16 mouse cellular contexts compared by ENCODE assay signal in genomic region chr11:120959564-120959963, GRCm38 (mm10). TPM values are rescaled to one million over a fixed set of nuclear protein-coding genes. Genes with fewer than 3 reads are reported as not detected.
DNase-seq lines count a peak whose midpoint lies in the region; ATAC-seq and TF ChIP-seq lines count a peak whose summit lies in the region.
"Had no signal": no experiment of that assay in that cellular context is flagged by ENCODE, and none has a peak within 500 bp of the region (broad histone marks: within the 10 kb centered on the region; RNA-seq: fewer than 3 reads in every experiment).

No protein-coding gene starts in this region.

- peaks cover 33 to 56% of the 10 kb centered on the region in 2 experiments for H3K4me1 ChIP-seq in heart, embryonic 14.5 days (ENCODE audit: control insufficient read depth in 2 of 2, insufficient read depth in 2 of 2, low read length in 2 of 2)
- H3K4me1 ChIP-seq in midbrain, embryonic 14.5 days (ENCODE audit: control insufficient read depth, insufficient read depth, low read length) = no peaks in the 10 kb centered on the region
- 0 out of 2 replicates have a peak, but pooled peaks cover 2% of the 10 kb centered on the region for H3K4me1 ChIP-seq in midbrain, embryonic 13.5 days (replicated peaks)
- H3K4me1 ChIP-seq in liver, embryonic 15.5 days (replicated peaks) = peaks cover 45% of the 10 kb centered on the region
- H3K4me1 ChIP-seq in kidney, adult 2 months (ENCODE audit: control insufficient read depth, insufficient read depth, low read length) = peaks cover 2% of the 10 kb centered on the region; the same call in 1 of the 2 replicates

- H3K9ac ChIP-seq in heart, embryonic 14.5 days (ENCODE audit: low read length) = no peak overlapping the region
- H3K9ac ChIP-seq in midbrain, embryonic 14.5 days (replicated peaks; ENCODE audit: low read length) = no peak overlapping the region
- no peak overlapping the region for H3K9ac ChIP-seq in midbrain, embryonic 13.5 days (replicated peaks)
- no peak overlapping the region for H3K9ac ChIP-seq in liver, embryonic 15.5 days
- H3K9ac ChIP-seq: limb, embryonic 15.5 days had no signal

- H3K4me3 ChIP-seq in heart, embryonic 14.5 days (ENCODE audit: control insufficient read depth in 1 of 2, insufficient read depth in 1 of 2, low read depth in 1 of 2, low read length in 2 of 2) = no peak overlapping the region
- H3K4me3 ChIP-seq in midbrain, embryonic 14.5 days (replicated peaks; ENCODE audit: low read depth, low read length) = no peak overlapping the region
- H3K4me3 ChIP-seq in midbrain, embryonic 13.5 days (replicated peaks) = no peak overlapping the region
- no peak overlapping the region for H3K4me3 ChIP-seq in liver, embryonic 15.5 days (replicated peaks)
- H3K4me3 ChIP-seq in kidney, adult 2 months (ENCODE audit: insufficient read depth, low read depth, low read length) = no peak overlapping the region
- H3K4me3 ChIP-seq: limb, embryonic 15.5 days had no signal

- TF ChIP-seq CTCF in kidney, adult 2 months (conservative IDR thresholded peaks at IDR 0.05; ENCODE audit: insufficient read depth, insufficient read length, low read depth, low read length) = no peak

- no peak for DNase-seq in heart, postnatal 36 days
- DNase-seq in midbrain, embryonic 14.5 days = no peak
- DNase-seq in adrenal gland, adult 2 months = no peak
- no peak for DNase-seq in kidney, adult 2 months
- DNase-seq: cerebellum, adult 11 months; gastrocnemius, postnatal 10 days; heart, postnatal 14 days; kidney, adult 9 months; kidney, postnatal 4 days; right cerebral cortex, postnatal 25 days had no signal

- no peak for TF ChIP-seq POLR2A in kidney, adult 2 months (IDR thresholded peaks at IDR 0.05; ENCODE audit: low read depth, low read length)

- peaks cover 99% of the 10 kb centered on the region for H3K36me3 ChIP-seq in heart, embryonic 14.5 days (ENCODE audit: control insufficient read depth, insufficient read depth, low read length)
- peaks cover 80% of the 10 kb centered on the region for H3K36me3 ChIP-seq in midbrain, embryonic 14.5 days (ENCODE audit: control insufficient read depth, insufficient read depth, low read length)
- peaks cover 94% of the 10 kb centered on the region for H3K36me3 ChIP-seq in midbrain, embryonic 13.5 days
- H3K36me3 ChIP-seq in liver, embryonic 15.5 days (replicated peaks) = peaks cover 99% of the 10 kb centered on the region
- H3K36me3 ChIP-seq in kidney, adult 2 months (ENCODE audit: control insufficient read depth, insufficient read depth, low read length) = peaks cover 7% of the 10 kb centered on the region

- H3K27ac ChIP-seq in heart, embryonic 14.5 days (replicated peaks in 1 of 2; ENCODE audit: control insufficient read depth in 1 of 2, insufficient read depth in 1 of 2, low read depth in 2 of 2, low read length in 2 of 2) = peak overlapping the region; percentile 35 to 66; a peak in 2 of 4 replicates
- H3K27ac ChIP-seq in midbrain, embryonic 14.5 days (replicated peaks; ENCODE audit: low read depth, low read length) = 0 out of 2 replicates have a peak overlapping the region, but pooled peaks have one; percentile 13
- H3K27ac ChIP-seq in midbrain, embryonic 13.5 days = no peak overlapping the region
- no peak overlapping the region; the same call in 1 of the 2 replicates for H3K27ac ChIP-seq in liver, embryonic 15.5 days (replicated peaks)
- no peak overlapping the region for H3K27ac ChIP-seq in kidney, adult 2 months (ENCODE audit: insufficient read depth, low read depth, low read length)

- no peak overlapping the region for H3K4me2 ChIP-seq in heart, embryonic 14.5 days (ENCODE audit: low read length)
- no peak overlapping the region for H3K4me2 ChIP-seq in midbrain, embryonic 14.5 days (ENCODE audit: low read length)
- no peak overlapping the region for H3K4me2 ChIP-seq in midbrain, embryonic 13.5 days (replicated peaks)
- no peak overlapping the region for H3K4me2 ChIP-seq in liver, embryonic 15.5 days
- H3K4me2 ChIP-seq: limb, embryonic 15.5 days had no signal

- H3K9me3 ChIP-seq in heart, embryonic 14.5 days (ENCODE audit: control insufficient read depth, low read length) = no peaks in the 10 kb centered on the region
- H3K9me3 ChIP-seq in midbrain, embryonic 14.5 days (ENCODE audit: control insufficient read depth, low read length) = no peaks in the 10 kb centered on the region
- H3K9me3 ChIP-seq in midbrain, embryonic 13.5 days = no peaks in the 10 kb centered on the region
- no peaks in the 10 kb centered on the region for H3K9me3 ChIP-seq in liver, embryonic 15.5 days (replicated peaks)
- H3K9me3 ChIP-seq: limb, embryonic 15.5 days had no signal

- H3K27me3 ChIP-seq in heart, embryonic 14.5 days (ENCODE audit: control insufficient read depth, insufficient read depth, low read length) = no peaks in the 10 kb centered on the region
- no peaks in the 10 kb centered on the region for H3K27me3 ChIP-seq in midbrain, embryonic 14.5 days (ENCODE audit: control insufficient read depth, insufficient read depth, low read length)
- no peaks in the 10 kb centered on the region for H3K27me3 ChIP-seq in midbrain, embryonic 13.5 days
- no peaks in the 10 kb centered on the region for H3K27me3 ChIP-seq in liver, embryonic 15.5 days
- H3K27me3 ChIP-seq in kidney, adult 2 months (replicated peaks; ENCODE audit: control insufficient read depth, insufficient read depth, low read length) = no peaks in the 10 kb centered on the region
- H3K27me3 ChIP-seq: limb, embryonic 15.5 days had no signal

- peak; percentile 13; the same call in 1 of the 2 replicates for ATAC-seq in heart, embryonic 14.5 days (ENCODE audit: insufficient number of reproducible peaks, insufficient read depth, low FRiP score, low read depth)
- ATAC-seq in midbrain, embryonic 14.5 days (ENCODE audit: low FRiP score, low TSS enrichment) = no peak
- no peak for ATAC-seq in midbrain, embryonic 13.5 days
- ATAC-seq in common myeloid progenitor, adult 5-6 weeks (replicated peaks; ENCODE audit: low read depth, poor library complexity, severe bottlenecking) = peak; percentile 59
- ATAC-seq in liver, embryonic 15.5 days (ENCODE audit: insufficient read depth) = 0 out of 2 replicates have a peak, but pooled peaks have one; percentile 14
- ATAC-seq: lung, postnatal 0 days had no signal

- 47% methylated on average over 3 of the region's 3 CpGs for WGBS in heart, embryonic 14.5 days
- 81% methylated on average over 3 of the region's 3 CpGs for WGBS in midbrain, embryonic 14.5 days
- 83% methylated on average over 3 of the region's 3 CpGs for WGBS in midbrain, embryonic 13.5 days
- WGBS in liver, embryonic 15.5 days (ENCODE audit: insufficient replicate concordance) = 40% methylated on average over 3 of the region's 3 CpGs
- WGBS in kidney, adult 2 months = 71% methylated on average over 3 of the region's 3 CpGs

- intact Hi-C loops in heart, postnatal 36 days (cut with DNase I) = no loop called here

RNA-seq across cellular contexts. Expression of gene Slc16a3, which starts 11.3 kb away (rescaled TPM):
- 82.5 and 111 TPM in 2 replicates for polyA plus RNA-seq in heart, embryonic 14.5 days (2014; fragmentation: Nextera tagmentation; extraction: Ambion mirVana)
- 1 to 10 TPM; 1.3 to 1.9 TPM for total RNA-seq in heart, postnatal 36 days (2021)
- 3.4 and 4.8 TPM in 2 replicates for polyA plus RNA-seq in midbrain, embryonic 14.5 days (2014; fragmentation: Nextera tagmentation; extraction: Ambion mirVana)
- 10.1 and 14.0 TPM in 2 replicates for polyA plus RNA-seq in midbrain, embryonic 13.5 days (2015; fragmentation: Nextera tagmentation; extraction: Ambion mirVana)
- 3.0 and 3.9 TPM in 2 replicates for total RNA-seq in common myeloid progenitor, adult 5-6 weeks (2017)
- 73.5 and 82.2 TPM in 2 replicates for polyA plus RNA-seq in liver, embryonic 15.5 days (2015; fragmentation: Nextera tagmentation; extraction: Ambion mirVana)
- total RNA-seq in adrenal gland, adult 2 months (2021) = 1 to 10 TPM; 1.2 to 1.3 TPM
- 1.4 and 2.5 TPM in 2 replicates for polyA plus RNA-seq in adrenal gland, adult 2 months (2012; rRNA removed)
- 2.0 and 2.9 TPM in 2 replicates for polyA plus RNA-seq in kidney, adult 2 months (2012; rRNA removed)

RNA-seq across cellular contexts. Expression of gene Ccdc57, which starts 26.9 kb away (rescaled TPM):
- polyA plus RNA-seq in heart, embryonic 14.5 days (2014; fragmentation: Nextera tagmentation; extraction: Ambion mirVana) = 4.2 and 4.8 TPM in 2 replicates
- total RNA-seq in heart, postnatal 36 days (2021) = 1 to 10 TPM in 1 of 2 experiments, under 1 TPM in 1; 0.79 to 1.6 TPM
- polyA plus RNA-seq in midbrain, embryonic 14.5 days (2014; fragmentation: Nextera tagmentation; extraction: Ambion mirVana) = 5.5 and 7.0 TPM in 2 replicates
- 5.2 and 6.1 TPM in 2 replicates for polyA plus RNA-seq in midbrain, embryonic 13.5 days (2015; fragmentation: Nextera tagmentation; extraction: Ambion mirVana)
- total RNA-seq in common myeloid progenitor, adult 5-6 weeks (2017) = 9.7 and 10.1 TPM in 2 replicates
- 1.8 TPM in 2 replicates for polyA plus RNA-seq in liver, embryonic 15.5 days (2015; fragmentation: Nextera tagmentation; extraction: Ambion mirVana)
- total RNA-seq in adrenal gland, adult 2 months (2021) = 10 to 100 TPM in 1 of 2 experiments, 1 to 10 TPM in 1; 8.4 to 20.4 TPM
- 2.7 and 3.5 TPM in 2 replicates for polyA plus RNA-seq in adrenal gland, adult 2 months (2012; rRNA removed)
- polyA plus RNA-seq in kidney, adult 2 months (2012; rRNA removed) = 2.9 and 3.5 TPM in 2 replicates

RNA-seq across cellular contexts. Expression of gene Csnk1d, which starts 31.6 kb away (rescaled TPM):
- 45.1 and 45.6 TPM in 2 replicates for polyA plus RNA-seq in heart, embryonic 14.5 days (2014; fragmentation: Nextera tagmentation; extraction: Ambion mirVana)
- total RNA-seq in heart, postnatal 36 days (2021) = 10 to 100 TPM; 57.9 to 64.8 TPM
- polyA plus RNA-seq in midbrain, embryonic 14.5 days (2014; fragmentation: Nextera tagmentation; extraction: Ambion mirVana) = 81.5 and 85.8 TPM in 2 replicates
- polyA plus RNA-seq in midbrain, embryonic 13.5 days (2015; fragmentation: Nextera tagmentation; extraction: Ambion mirVana) = 152 and 161 TPM in 2 replicates
- total RNA-seq in common myeloid progenitor, adult 5-6 weeks (2017) = 65.0 and 84.8 TPM in 2 replicates
- polyA plus RNA-seq in liver, embryonic 15.5 days (2015; fragmentation: Nextera tagmentation; extraction: Ambion mirVana) = 36.1 and 38.5 TPM in 2 replicates
- 100 to 1,000 TPM; 114 to 126 TPM for total RNA-seq in adrenal gland, adult 2 months (2021)
- 39.8 and 48.7 TPM in 2 replicates for polyA plus RNA-seq in adrenal gland, adult 2 months (2012; rRNA removed)
- polyA plus RNA-seq in kidney, adult 2 months (2012; rRNA removed) = 63.3 and 71.0 TPM in 2 replicates

Comparison
In these comparisons a context has a peak if more than half of its experiments do, and no peak if none do; other contexts are left out.
1. H3K27ac ChIP-seq: peak in heart, embryonic 14.5 days (2 of 2) and midbrain, embryonic 14.5 days (single experiment); none in midbrain, embryonic 13.5 days (single experiment), liver, embryonic 15.5 days (single experiment) and kidney, adult 2 months (single experiment).
2. ATAC-seq: peak in heart, embryonic 14.5 days (single experiment), common myeloid progenitor, adult 5-6 weeks (single experiment) and liver, embryonic 15.5 days (single experiment); none in midbrain, embryonic 14.5 days (single experiment) and midbrain, embryonic 13.5 days (single experiment).